Mouse (Mus musculus) cerebellum, adult (tissue): Measurements from ENCODE around the gene Plch2.
A peak's percentile ranks its signal among the peaks of the same experiment; 100 is the strongest.

Experiments used
- ATAC-seq: cut with Nextera tagmentation; 2 replicates; pipeline ENCODE4 v1.9.2; 2017; ENCODE audit warnings: mild to moderate bottlenecking, moderate library complexity, mixed read lengths; ENCODE audit not compliant: insufficient number of reproducible peaks, low FRiP score, low TSS enrichment

Plch2 gene

GRCm38 (mm10) chr4:154962683-154963082 is 93.9 kb downstream of the Plch2 start:
- no peak for ATAC-seq

- no peak for ATAC-seq
These were observed 94.7 kb downstream of the Plch2 start for GRCm38 (mm10) chr4:154961911-154962310.

- no peak for ATAC-seq
These were observed 95.3 kb downstream of the Plch2 start for GRCm38 (mm10) chr4:154961226-154961738.

GRCm38 (mm10) chr4:154960690-154961225 is 95.8 kb downstream of the Plch2 start, which contains the start of gene Hes5:
Gene Hes5 (plus strand): TSS chr4:154960923.
- no peak for ATAC-seq

GRCm38 (mm10) chr4:154960021-154960689 is 96.4 kb downstream of the Plch2 start:
- no peak for ATAC-seq

GRCm38 (mm10) chr4:154958621-154959020 is 98.0 kb downstream of the Plch2 start:
- ATAC-seq = no peak

GRCm38 (mm10) chr4:154958171-154958570 is 98.4 kb downstream of the Plch2 start:
- 0 out of 2 replicates have a peak, but pooled peaks have one; percentile 18 for ATAC-seq

GRCm38 (mm10) chr4:154957289-154957993 is 99.1 kb downstream of the Plch2 start:
- no peak for ATAC-seq

- ATAC-seq = no peak
These were observed 100.0 kb downstream of the Plch2 start for GRCm38 (mm10) chr4:154956604-154957003.

- ATAC-seq = no peak
These were observed 103.9 kb downstream of the Plch2 start for GRCm38 (mm10) chr4:154952461-154953241.

GRCm38 (mm10) chr4:154949589-154949982 is 107.0 kb downstream of the Plch2 start:
- no peak for ATAC-seq

- ATAC-seq = no peak
These were observed 107.5 kb downstream of the Plch2 start for GRCm38 (mm10) chr4:154948940-154949588.

GRCm38 (mm10) chr4:154948066-154948939 is 108.3 kb downstream of the Plch2 start:
- no peak for ATAC-seq

- ATAC-seq = peak; percentile 45; the same call in 1 of the 2 replicates
These were observed 110.3 kb downstream of the Plch2 start for GRCm38 (mm10) chr4:154946319-154946718.

- ATAC-seq = peak; percentile 93
These were observed 112.4 kb downstream of the Plch2 start for GRCm38 (mm10) chr4:154944121-154944590.

GRCm38 (mm10) chr4:154943323-154944039 is 113.1 kb downstream of the Plch2 start:
- no peak for ATAC-seq

- no peak for ATAC-seq
These were observed 113.8 kb downstream of the Plch2 start for GRCm38 (mm10) chr4:154942632-154943322.

- no peak for ATAC-seq
These were observed 114.8 kb downstream of the Plch2 start for GRCm38 (mm10) chr4:154941831-154942230.
